In genomic region chr1:134282342-134282741, GRCm38 (mm10) we compare ENCODE assay signal across 22 mouse cellular contexts. TPM values are rescaled to one million over a fixed set of nuclear protein-coding genes. Genes with fewer than 3 reads are reported as not detected.
"Had no signal": no experiment of that assay in that cellular context is flagged by ENCODE, and none has a peak within 500 bp of the region (broad histone marks: within the 10 kb centered on the region; RNA-seq: fewer than 3 reads in every experiment).

No protein-coding gene starts in this region.

- H3K4me1 ChIP-seq: lung, embryonic 15.5 days; midbrain, embryonic 12.5 days; neural tube, embryonic 12.5 days; stomach, embryonic 15.5 days had no signal

- DNase-seq: liver, postnatal 0 days; lung, adult 2 months; lung, postnatal 14 days; lung, postnatal 36 days; midbrain, embryonic 14.5 days; right cerebral cortex, postnatal 14 days; thymus, adult 2 months; thymus, postnatal 25 days; thymus, postnatal 4 days had no signal

- H3K9ac ChIP-seq: liver, postnatal 0 days; lung, embryonic 15.5 days; midbrain, embryonic 12.5 days; neural tube, embryonic 12.5 days; stomach, embryonic 15.5 days had no signal

- H3K27me3 ChIP-seq: lung, embryonic 15.5 days; midbrain, embryonic 12.5 days; neural tube, embryonic 12.5 days; stomach, embryonic 15.5 days had no signal

- H3K36me3 ChIP-seq: lung, embryonic 15.5 days; midbrain, embryonic 12.5 days; neural tube, embryonic 12.5 days; stomach, embryonic 15.5 days had no signal

- ATAC-seq: liver, postnatal 0 days; midbrain, embryonic 16.5 days had no signal

- H3K9me3 ChIP-seq: lung, embryonic 15.5 days; megakaryocyte, embryonic 14.5 days; midbrain, embryonic 12.5 days; neural tube, embryonic 12.5 days; stomach, embryonic 15.5 days had no signal

- H3K27ac ChIP-seq: lung, embryonic 15.5 days; macrophage; midbrain, embryonic 12.5 days; neural tube, embryonic 12.5 days; stomach, embryonic 15.5 days; stomach, postnatal 0 days had no signal

- H3K4me2 ChIP-seq: lung, embryonic 15.5 days; midbrain, embryonic 12.5 days; neural tube, embryonic 12.5 days; stomach, embryonic 15.5 days had no signal

- H3K4me3 ChIP-seq: lung, embryonic 15.5 days; megakaryocyte, embryonic 14.5 days; midbrain, embryonic 12.5 days; neural tube, embryonic 12.5 days; stomach, embryonic 15.5 days had no signal

RNA-seq across cellular contexts. Expression of gene Myog, which starts 7.4 kb away (rescaled TPM):
- total RNA-seq: megakaryocyte progenitor cell, adult 5-6 weeks; neutrophil, adult 5-6 weeks had no signal
- polyA plus RNA-seq: liver, postnatal 0 days; lung, postnatal 0 days; macrophage; midbrain, embryonic 14.5 days; spleen, adult 2 months; urinary bladder, adult 2 months had no signal

RNA-seq across cellular contexts. Expression of gene Adora1, which starts 47.1 kb away (rescaled TPM):
- total RNA-seq: megakaryocyte progenitor cell, adult 5-6 weeks; neutrophil, adult 5-6 weeks had no signal
- polyA plus RNA-seq: macrophage had no signal
